Mouse (Mus musculus): ENCODE data around the gene Lce1b.

- TF ChIP-seq CTCF (IDR thresholded peaks at IDR 0.05; ENCODE audit: low read depth): no peak
- no peak for TF ChIP-seq EP300 (IDR thresholded peaks at IDR 0.05; ENCODE audit: low read depth)
Measured at GRCm38 (mm10) chr3:92678947-92679346, 22.2 kb upstream of the Lce1b start, which contains the start of gene Lce1c.

Data from liver, embryonic 14.5 days (tissue).